In genomic region chr13:91371596-91371987, GRCm38 (mm10) we compare ENCODE assay signal across 8 mouse cellular contexts.
DNase-seq lines count a peak whose midpoint lies in the region; ATAC-seq and TF ChIP-seq lines count a peak whose summit lies in the region.

No protein-coding gene starts in this region.

- WGBS in heart, postnatal 0 days: 29% methylated on average over 2 of the region's 2 CpGs
- 18% methylated on average over 2 of the region's 2 CpGs for WGBS in bone marrow, adult 2 months
- 21% methylated on average over 2 of the region's 2 CpGs for WGBS in hindbrain, embryonic 13.5 days
- WGBS in midbrain, embryonic 11.5 days: 26% methylated on average over 2 of the region's 2 CpGs

- H3K27ac ChIP-seq in heart, postnatal 0 days (ENCODE audit: low read depth): peak overlapping the region; percentile 99
- peak overlapping the region; percentile 90; the same call in 1 of the 2 replicates for H3K27ac ChIP-seq in bone marrow, adult 2 months (ENCODE audit: control insufficient read depth, insufficient read depth, low read depth, low read length, poor library complexity)
- H3K27ac ChIP-seq in hindbrain, embryonic 13.5 days: peak overlapping the region; percentile 97
- H3K27ac ChIP-seq in midbrain, embryonic 11.5 days (ENCODE audit: low read depth, low read length): peak overlapping the region; percentile 99

- no peak for ATAC-seq in heart, postnatal 0 days (ENCODE audit: insufficient read depth, low read depth)
- no peak for ATAC-seq in hindbrain, embryonic 13.5 days (ENCODE audit: low FRiP score)
- ATAC-seq in midbrain, embryonic 11.5 days (ENCODE audit: low FRiP score): peak; percentile 8
- no peak for ATAC-seq in inflammation-experienced regulatory T-cells, adult 6 months

- peak overlapping the region; percentile 70 for H3K9ac ChIP-seq in heart, postnatal 0 days (replicated peaks; ENCODE audit: low read depth, low read length)
- H3K9ac ChIP-seq in hindbrain, embryonic 13.5 days: peak overlapping the region; percentile 58; the same call in 1 of the 2 replicates
- peak overlapping the region; percentile 61; the same call in 1 of the 2 replicates for H3K9ac ChIP-seq in midbrain, embryonic 11.5 days (ENCODE audit: low read length)

- no peaks in the 10 kb centered on the region for H3K36me3 ChIP-seq in heart, postnatal 0 days (replicated peaks; ENCODE audit: control insufficient read depth, insufficient read depth, low read length)
- no peaks in the 10 kb centered on the region for H3K36me3 ChIP-seq in hindbrain, embryonic 13.5 days
- no peaks in the 10 kb centered on the region for H3K36me3 ChIP-seq in midbrain, embryonic 11.5 days (ENCODE audit: control insufficient read depth, insufficient read depth, low read length)

- H3K27me3 ChIP-seq in heart, postnatal 0 days (ENCODE audit: control insufficient read depth, insufficient read depth, low read length): no peaks in the 10 kb centered on the region
- H3K27me3 ChIP-seq in hindbrain, embryonic 13.5 days: no peaks in the 10 kb centered on the region
- no peaks in the 10 kb centered on the region for H3K27me3 ChIP-seq in midbrain, embryonic 11.5 days (ENCODE audit: control insufficient read depth, insufficient read depth, low read length)

- TF ChIP-seq POLR2A in bone marrow, adult 2 months (IDR thresholded peaks at IDR 0.05; ENCODE audit: borderline replicate concordance, control insufficient read depth, low read depth, low read length): no peak

- H3K4me1 ChIP-seq in heart, postnatal 0 days (ENCODE audit: control insufficient read depth, insufficient read depth): peaks cover 25% of the 10 kb centered on the region
- peaks cover 6% of the 10 kb centered on the region; the same call in 1 of the 2 replicates for H3K4me1 ChIP-seq in bone marrow, adult 2 months (ENCODE audit: control insufficient read depth, insufficient read depth, low read length)
- peaks cover 57% of the 10 kb centered on the region for H3K4me1 ChIP-seq in hindbrain, embryonic 13.5 days (replicated peaks)
- H3K4me1 ChIP-seq in midbrain, embryonic 11.5 days (ENCODE audit: control insufficient read depth, insufficient read depth, low read length): peaks cover 40% of the 10 kb centered on the region

- no peak for TF ChIP-seq EP300 in heart, postnatal 0 days (IDR thresholded peaks at IDR 0.05; ENCODE audit: low read depth)

- H3K9me3 ChIP-seq in heart, postnatal 0 days (replicated peaks; ENCODE audit: control insufficient read depth, low read length): no peaks in the 10 kb centered on the region
- H3K9me3 ChIP-seq in hindbrain, embryonic 13.5 days: no peaks in the 10 kb centered on the region
- H3K9me3 ChIP-seq in midbrain, embryonic 11.5 days (ENCODE audit: control insufficient read depth, low read length): no peaks in the 10 kb centered on the region

- H3K4me2 ChIP-seq in heart, postnatal 0 days (ENCODE audit: low read depth, low read length): peak overlapping the region; percentile 79
- H3K4me2 ChIP-seq in hindbrain, embryonic 13.5 days: peak overlapping the region; percentile 73
- peak overlapping the region; percentile 69 for H3K4me2 ChIP-seq in midbrain, embryonic 11.5 days

- no peak for TF ChIP-seq CTCF in heart, postnatal 0 days (IDR thresholded peaks at IDR 0.05; ENCODE audit: low read depth)
- no peak for TF ChIP-seq CTCF in bone marrow, adult 2 months (IDR thresholded peaks at IDR 0.05; ENCODE audit: control insufficient read depth, insufficient read depth, low read length)

- H3K4me3 ChIP-seq in heart, postnatal 0 days (ENCODE audit: low read depth, low read length): peak overlapping the region; percentile 50
- H3K4me3 ChIP-seq in bone marrow, adult 2 months (replicated peaks; ENCODE audit: control insufficient read depth, low read depth, low read length): no peak overlapping the region
- H3K4me3 ChIP-seq in hindbrain, embryonic 13.5 days: peak overlapping the region; percentile 41
- H3K4me3 ChIP-seq in midbrain, embryonic 11.5 days (ENCODE audit: low read depth, low read length): peak overlapping the region; percentile 37; the same call in 1 of the 2 replicates

- intact Hi-C loops in heart, postnatal 10 days (cut with DNase I): loop anchor here (1.0 to 5.0 kb wide), 6 partner anchors 49 to 404 kb away; partner anchors contain the start of genes Atg10 and Ssbp2

- DNase-seq in heart, postnatal 0 days (ENCODE audit: low spot score): no peak
- no peak for DNase-seq in heart, postnatal 10 days
- DNase-seq in midbrain, embryonic 11.5 days (ENCODE audit: low spot score, missing footprints): peak; percentile 90
- no peak for DNase-seq in right cerebral cortex, postnatal 25 days
- no peak for DNase-seq in thymus, postnatal 4 days
